Mouse (Mus musculus): ENCODE data around the gene Taf5l.
"Not testable (repeated sequence)": the region's sequence is repeated elsewhere in the genome, so short reads cannot be mapped to it uniquely, and the experiment has no call there.

The Taf5l gene

GRCm38 (mm10) chr8:123960556-123960955, 60.6 kb downstream of the Taf5l start:
- not testable (repeated sequence) for DNase-seq (ENCODE audit: low read depth, low spot score)

GRCm38 (mm10) chr8:123960056-123960455, 61.1 kb downstream of the Taf5l start:
- DNase-seq (ENCODE audit: low read depth, low spot score) = no peak

GRCm38 (mm10) chr8:123959473-123959872, 61.7 kb downstream of the Taf5l start:
- DNase-seq (ENCODE audit: low read depth, low spot score) = no peak

- no peak for DNase-seq (ENCODE audit: low read depth, low spot score)
These were observed 63.1 kb downstream of the Taf5l start for GRCm38 (mm10) chr8:123958130-123958529.

GRCm38 (mm10) chr8:123954246-123954645, 67.0 kb downstream of the Taf5l start:
- no peak for DNase-seq (ENCODE audit: low read depth, low spot score)

- no peak for DNase-seq (ENCODE audit: low read depth, low spot score)
These were observed 67.5 kb downstream of the Taf5l start for GRCm38 (mm10) chr8:123953686-123954085.

GRCm38 (mm10) chr8:123950077-123950802, 71.0 kb downstream of the Taf5l start:
- DNase-seq (ENCODE audit: low read depth, low spot score) = peak; percentile 23

GRCm38 (mm10) chr8:123949686-123949986, 71.6 kb downstream of the Taf5l start:
- DNase-seq (ENCODE audit: low read depth, low spot score) = no peak

- DNase-seq (ENCODE audit: low read depth, low spot score) = peak; percentile 99
These were observed 72.1 kb downstream of the Taf5l start, which contains the start of gene Nup133 for GRCm38 (mm10) chr8:123948942-123949685. Gene Nup133 (minus strand): TSS chr8:123949265.

All from retina, postnatal 7 days (tissue).